Mouse (Mus musculus): ENCODE results near the gene Nrros.
"Not testable (repeated sequence)": the region's sequence is repeated elsewhere in the genome, so short reads cannot be mapped to it uniquely, and the experiment has no call there.

The Nrros gene

GRCm38 (mm10) chr16:32114406-32114805 lies 51.0 kb downstream of the Nrros start:
- DNase-seq: no peak

DNA sequence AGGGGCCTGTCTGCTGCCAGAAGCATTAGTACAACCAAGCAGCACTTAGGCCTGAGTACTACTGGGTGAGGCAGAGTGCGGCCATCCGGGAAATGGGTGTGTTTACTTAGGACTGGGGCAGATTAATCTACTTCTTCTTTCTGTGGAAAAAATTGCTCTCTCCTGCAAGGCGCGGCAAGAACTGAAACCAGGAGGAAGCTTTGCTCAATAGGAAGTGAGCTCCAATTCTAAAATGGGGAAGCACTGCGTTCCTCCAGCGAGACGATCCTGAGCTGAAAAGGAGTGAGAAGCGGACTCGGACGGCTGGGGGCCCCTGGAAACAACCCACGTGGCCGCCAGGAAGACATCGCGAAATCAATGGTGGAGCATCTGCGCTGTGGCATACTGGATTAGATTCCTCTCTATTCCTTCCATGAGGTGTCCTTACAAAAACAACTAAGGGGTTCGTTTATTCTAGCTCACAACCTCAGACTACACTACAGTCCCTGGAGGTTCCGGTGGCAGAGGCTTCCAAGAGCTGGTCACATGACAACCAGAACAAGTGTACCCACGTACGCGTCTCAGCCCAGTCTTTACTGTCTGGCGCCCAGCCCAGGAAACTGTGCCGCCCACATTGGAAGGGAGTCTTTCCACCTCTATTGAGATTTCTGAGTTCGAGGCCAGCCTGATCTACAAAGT lies 51.7 kb downstream of the Nrros start:
- DNase-seq: no peak

DNA sequence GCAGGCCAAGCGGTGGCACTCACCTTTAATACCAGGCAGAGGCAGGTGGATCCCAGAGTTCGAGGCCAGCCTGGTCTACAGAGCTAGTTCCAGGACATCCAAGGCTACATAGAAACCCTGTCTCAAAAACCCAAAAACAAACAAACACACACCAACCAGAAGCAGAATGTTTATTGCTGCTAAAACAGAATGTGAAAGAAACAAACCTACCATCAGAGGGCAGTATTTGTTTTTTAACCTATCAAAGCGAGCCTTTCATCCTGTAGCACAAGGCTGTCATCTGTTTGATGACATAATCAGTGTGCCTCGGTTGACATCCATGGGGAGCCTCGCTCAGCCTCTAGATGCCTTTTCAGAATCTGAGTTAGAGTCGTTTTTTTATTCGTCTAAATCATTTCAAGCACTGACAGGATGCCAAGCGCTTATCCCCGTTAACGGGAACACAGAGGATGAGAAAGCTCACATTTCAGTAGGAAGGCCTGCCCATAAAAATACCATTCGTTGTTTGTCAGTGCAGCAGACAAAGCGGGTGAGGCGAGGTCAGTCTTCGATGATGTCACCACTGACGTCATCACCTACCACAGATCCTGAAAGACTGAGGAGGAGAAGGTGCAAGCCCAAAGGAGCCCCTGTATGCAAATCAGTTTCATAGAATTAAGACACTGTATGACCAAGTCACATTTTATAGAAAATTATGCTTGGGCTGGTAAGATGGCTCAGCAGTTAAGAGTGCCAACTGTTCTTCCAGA lies 54.3 kb downstream of the Nrros start:
- DNase-seq: no peak

GRCm38 (mm10) chr16:32108578-32108977 lies 56.8 kb downstream of the Nrros start:
- no peak for DNase-seq

DNA sequence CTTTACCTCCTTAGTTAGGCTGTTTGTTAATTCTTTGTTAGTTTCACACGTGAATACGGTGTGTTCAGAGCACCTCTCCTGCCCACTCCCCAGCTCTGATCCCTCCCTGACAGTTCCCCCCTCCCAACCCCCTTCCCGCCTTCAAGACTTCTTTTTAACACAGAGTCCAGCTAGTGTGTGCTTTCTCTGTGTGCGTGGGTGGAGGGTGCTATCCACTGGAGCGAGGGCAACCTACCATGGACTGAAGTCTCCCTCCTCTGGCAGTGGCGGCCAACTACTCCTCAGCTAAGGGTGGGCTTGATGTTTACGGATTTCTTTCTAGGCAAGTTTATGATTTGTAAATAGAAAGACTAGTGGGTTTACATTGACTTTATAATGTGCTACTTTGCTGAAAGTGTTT lies 57.2 kb downstream of the Nrros start:
- DNase-seq: no peak

DNA sequence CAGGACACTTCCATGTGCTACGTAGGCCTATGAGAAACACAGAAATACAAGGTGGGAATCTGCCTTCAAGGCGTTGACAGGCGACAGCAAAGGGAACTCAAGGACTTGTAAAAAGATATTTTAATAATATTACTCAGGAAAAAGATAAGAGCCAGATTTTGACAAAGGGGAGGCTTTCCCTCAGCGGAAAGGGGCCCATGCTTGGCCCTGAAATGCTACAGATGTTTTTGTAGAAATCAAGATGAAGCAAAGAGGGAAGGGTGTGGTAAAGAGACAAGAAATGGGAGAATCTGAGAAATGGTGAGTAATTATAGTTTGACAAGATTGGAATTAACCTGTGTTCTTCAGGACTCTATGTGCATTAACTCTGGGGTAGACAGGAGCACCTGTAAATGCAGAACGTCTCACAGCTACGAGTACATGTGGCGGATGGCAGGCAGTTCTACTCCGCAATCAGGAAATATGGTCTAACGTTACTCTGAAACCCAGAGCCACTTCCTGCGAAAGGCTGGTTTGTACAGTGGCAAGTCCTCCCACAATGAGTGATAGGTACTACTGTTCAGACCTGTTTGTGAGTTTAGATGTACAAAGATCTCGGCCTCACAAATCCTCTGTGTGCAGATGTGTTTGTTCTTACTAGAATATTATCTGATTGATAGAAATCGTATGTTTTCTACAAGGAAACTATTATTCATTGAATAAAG lies 57.9 kb downstream of the Nrros start:
- DNase-seq: no peak

- no peak for DNase-seq
These were observed 59.7 kb downstream of the Nrros start for GRCm38 (mm10) chr16:32105698-32106097.

- no peak for DNase-seq
These were observed 63.1 kb downstream of the Nrros start for GRCm38 (mm10) chr16:32102295-32102694.

DNA sequence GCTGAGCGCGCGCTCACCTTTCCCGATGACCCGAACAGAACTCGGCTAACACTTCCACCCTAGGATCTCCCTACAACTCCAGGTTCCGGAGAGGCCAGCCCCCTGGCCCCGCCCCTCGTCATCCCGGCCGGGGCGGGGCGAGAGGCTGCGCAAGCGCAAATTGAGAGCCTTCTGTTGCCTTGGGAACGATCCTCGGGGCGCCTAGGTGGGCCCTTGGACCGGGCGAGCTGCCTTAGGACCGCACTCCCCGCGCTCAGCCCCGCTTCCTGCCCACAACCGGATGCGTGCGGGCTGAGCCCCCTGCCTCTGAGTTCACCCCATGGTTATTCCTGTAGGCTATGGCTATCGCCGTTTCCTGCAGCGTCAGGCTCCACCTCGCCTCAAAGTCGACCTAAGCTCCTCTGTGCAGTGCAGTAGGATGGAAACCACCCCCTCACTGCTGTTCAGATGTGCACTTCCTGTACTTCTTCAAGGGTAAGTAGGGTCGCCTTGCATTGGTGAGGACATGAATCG lies 65.7 kb downstream of the Nrros start, which contains the start of the genes Pigx and Cep19:
TSS of gene Pigx (minus strand) at position 103 of the 513 bp plus-strand sequence.
TSS of gene Cep19 (plus strand) at position 163 of the 513 bp plus-strand sequence.
- peak; percentile 96 for DNase-seq

GRCm38 (mm10) chr16:32098897-32099637 lies 66.3 kb downstream of the Nrros start:
- no peak for DNase-seq

- not testable (repeated sequence) for DNase-seq
These were observed 67.6 kb downstream of the Nrros start for GRCm38 (mm10) chr16:32097757-32098156.

Measured in embryo, embryonic 11 days (tissue).